Comparison of ENCODE assay signal across 15 mouse cellular contexts in genomic region chr15:13384815-13385214, GRCm38 (mm10).
DNase-seq lines count a peak whose midpoint lies in the region; ATAC-seq and TF ChIP-seq lines count a peak whose summit lies in the region.
"Had no signal": no experiment of that assay in that cellular context is flagged by ENCODE, and none has a peak within 500 bp of the region (broad histone marks: within the 10 kb centered on the region; RNA-seq: fewer than 3 reads in every experiment).

No protein-coding gene starts in this region.

- intact Hi-C loops in left cerebral cortex, postnatal 4 days (cut with DNase I), result no loop called here

- WGBS in forebrain, embryonic 11.5 days, result 42% methylated on average over 6 of the region's 6 CpGs
- 54% methylated on average over 6 of the region's 6 CpGs for WGBS in forebrain, embryonic 10.5 days
- 20% methylated on average over 6 of the region's 6 CpGs for WGBS in heart, postnatal 0 days
- 43% methylated on average over 6 of the region's 6 CpGs for WGBS in midbrain, embryonic 11.5 days
- 22% methylated on average over 6 of the region's 6 CpGs for whole genome bisulfite sequencing in midbrain, embryonic 13.5 days
- 13% methylated on average over 6 of the region's 6 CpGs for WGBS in forebrain, embryonic 14.5 days

- ATAC-seq in forebrain, embryonic 11.5 days (replicated peaks; ENCODE audit: low FRiP score), result peak; percentile 76
- peak; percentile 95 for ATAC-seq in heart, postnatal 0 days (ENCODE audit: insufficient read depth, low read depth)
- peak; percentile 73 for ATAC-seq in midbrain, embryonic 11.5 days (ENCODE audit: low FRiP score)
- ATAC-seq in midbrain, embryonic 13.5 days, result no peak
- peak; percentile 72 for ATAC-seq in forebrain, embryonic 14.5 days

- H3K36me3 ChIP-seq in forebrain, embryonic 11.5 days (ENCODE audit: control insufficient read depth, insufficient read depth, low read length), result no peaks in the 10 kb centered on the region
- no peaks in the 10 kb centered on the region for H3K36me3 ChIP-seq in forebrain, embryonic 10.5 days (replicated peaks)
- no peaks in the 10 kb centered on the region for H3K36me3 ChIP-seq in heart, postnatal 0 days (replicated peaks; ENCODE audit: control insufficient read depth, insufficient read depth, low read length)
- no peaks in the 10 kb centered on the region for H3K36me3 ChIP-seq in midbrain, embryonic 11.5 days (ENCODE audit: control insufficient read depth, insufficient read depth, low read length)
- no peaks in the 10 kb centered on the region for H3K36me3 ChIP-seq in midbrain, embryonic 13.5 days
- no peaks in the 10 kb centered on the region for H3K36me3 ChIP-seq in forebrain, embryonic 14.5 days (ENCODE audit: control insufficient read depth, insufficient read depth, low read length)
- H3K36me3 ChIP-seq: hindbrain, embryonic 15.5 days; neural tube, embryonic 13.5 days had no signal

- no peak overlapping the region for H3K27ac ChIP-seq in forebrain, embryonic 11.5 days (ENCODE audit: low read depth, low read length)
- H3K27ac ChIP-seq in forebrain, embryonic 10.5 days, result no peak overlapping the region
- no peak overlapping the region for H3K27ac ChIP-seq in heart, postnatal 0 days (ENCODE audit: low read depth)
- H3K27ac ChIP-seq in midbrain, embryonic 11.5 days (ENCODE audit: low read depth, low read length), result no peak overlapping the region
- H3K27ac ChIP-seq in midbrain, embryonic 13.5 days, result no peak overlapping the region
- no peak overlapping the region for H3K27ac ChIP-seq in forebrain, embryonic 14.5 days (ENCODE audit: low read depth, low read length)
- H3K27ac ChIP-seq: hindbrain, embryonic 15.5 days; neural tube, embryonic 13.5 days had no signal

- H3K4me1 ChIP-seq in forebrain, embryonic 11.5 days (replicated peaks; ENCODE audit: control insufficient read depth, insufficient read depth, low read length), result no peaks in the 10 kb centered on the region
- H3K4me1 ChIP-seq in forebrain, embryonic 10.5 days, result peaks cover 5% of the 10 kb centered on the region; the same call in 1 of the 2 replicates
- no peaks in the 10 kb centered on the region for H3K4me1 ChIP-seq in heart, postnatal 0 days (ENCODE audit: control insufficient read depth, insufficient read depth)
- no peaks in the 10 kb centered on the region for H3K4me1 ChIP-seq in midbrain, embryonic 11.5 days (ENCODE audit: control insufficient read depth, insufficient read depth, low read length)
- H3K4me1 ChIP-seq in midbrain, embryonic 13.5 days (replicated peaks), result 0 out of 2 replicates have a peak, but pooled peaks cover 2% of the 10 kb centered on the region
- H3K4me1 ChIP-seq in forebrain, embryonic 14.5 days (ENCODE audit: control insufficient read depth, insufficient read depth, low read length), result no peaks in the 10 kb centered on the region
- H3K4me1 ChIP-seq: hindbrain, embryonic 15.5 days; neural tube, embryonic 13.5 days had no signal

- no peak for TF ChIP-seq CTCF in heart, postnatal 0 days (IDR thresholded peaks at IDR 0.05; ENCODE audit: low read depth)

- DNase-seq in forebrain, embryonic 11.5 days (ENCODE audit: low spot score), result no peak
- DNase-seq in forebrain, embryonic 10.5 days (ENCODE audit: extremely low spot score, low spot score), result no peak
- peak; percentile 74 for DNase-seq in heart, postnatal 0 days (ENCODE audit: low spot score)
- no peak for DNase-seq in heart, adult 11 months
- peak; percentile 85 for DNase-seq in midbrain, embryonic 11.5 days (ENCODE audit: low spot score, missing footprints)
- DNase-seq in forebrain, embryonic 14.5 days (ENCODE audit: low spot score), result peak; percentile 33
- DNase-seq in left cerebral cortex, postnatal 4 days, result no peak
- DNase-seq: cerebellum, adult 11-12 months; cerebellum, postnatal 36 days; gastrocnemius, postnatal 25 days; kidney, adult 2 months; lung, postnatal 14 days had no signal

- no peaks in the 10 kb centered on the region for H3K27me3 ChIP-seq in forebrain, embryonic 11.5 days (ENCODE audit: control insufficient read depth, insufficient read depth, low read length)
- no peaks in the 10 kb centered on the region for H3K27me3 ChIP-seq in forebrain, embryonic 10.5 days (ENCODE audit: poor library complexity, severe bottlenecking)
- no peaks in the 10 kb centered on the region for H3K27me3 ChIP-seq in heart, postnatal 0 days (ENCODE audit: control insufficient read depth, insufficient read depth, low read length)
- H3K27me3 ChIP-seq in midbrain, embryonic 11.5 days (ENCODE audit: control insufficient read depth, insufficient read depth, low read length), result no peaks in the 10 kb centered on the region
- no peaks in the 10 kb centered on the region for H3K27me3 ChIP-seq in midbrain, embryonic 13.5 days
- no peaks in the 10 kb centered on the region for H3K27me3 ChIP-seq in forebrain, embryonic 14.5 days (replicated peaks; ENCODE audit: control insufficient read depth, insufficient read depth, low read length)
- H3K27me3 ChIP-seq: hindbrain, embryonic 15.5 days; neural tube, embryonic 13.5 days had no signal

- H3K4me2 ChIP-seq in forebrain, embryonic 11.5 days (ENCODE audit: low read depth, low read length, severe bottlenecking), result no peak overlapping the region
- H3K4me2 ChIP-seq in heart, postnatal 0 days (ENCODE audit: low read depth, low read length), result peak overlapping the region; percentile 23; the same call in 1 of the 2 replicates
- no peak overlapping the region for H3K4me2 ChIP-seq in midbrain, embryonic 11.5 days
- no peak overlapping the region for H3K4me2 ChIP-seq in midbrain, embryonic 13.5 days (replicated peaks)
- no peak overlapping the region for H3K4me2 ChIP-seq in forebrain, embryonic 14.5 days (ENCODE audit: low read length)
- H3K4me2 ChIP-seq: hindbrain, embryonic 15.5 days; neural tube, embryonic 13.5 days had no signal

- TF ChIP-seq EP300 in heart, postnatal 0 days (IDR thresholded peaks at IDR 0.05; ENCODE audit: low read depth), result no peak

- no peaks in the 10 kb centered on the region for H3K9me3 ChIP-seq in forebrain, embryonic 11.5 days (ENCODE audit: control insufficient read depth, low read length)
- H3K9me3 ChIP-seq in forebrain, embryonic 10.5 days, result peaks cover 3% of the 10 kb centered on the region
- no peaks in the 10 kb centered on the region for H3K9me3 ChIP-seq in heart, postnatal 0 days (replicated peaks; ENCODE audit: control insufficient read depth, low read length)
- H3K9me3 ChIP-seq in midbrain, embryonic 11.5 days (ENCODE audit: control insufficient read depth, low read length), result no peaks in the 10 kb centered on the region
- H3K9me3 ChIP-seq in midbrain, embryonic 13.5 days, result no peaks in the 10 kb centered on the region
- H3K9me3 ChIP-seq in forebrain, embryonic 14.5 days (replicated peaks; ENCODE audit: control insufficient read depth, low read length), result no peaks in the 10 kb centered on the region
- H3K9me3 ChIP-seq: hindbrain, embryonic 15.5 days had no signal

- no peak overlapping the region for H3K9ac ChIP-seq in forebrain, embryonic 11.5 days (ENCODE audit: low read length)
- no peak overlapping the region; the same call in 1 of the 2 replicates for H3K9ac ChIP-seq in heart, postnatal 0 days (replicated peaks; ENCODE audit: low read depth, low read length)
- H3K9ac ChIP-seq in midbrain, embryonic 11.5 days (ENCODE audit: low read length), result no peak overlapping the region
- no peak overlapping the region for H3K9ac ChIP-seq in midbrain, embryonic 13.5 days (replicated peaks)
- H3K9ac ChIP-seq in forebrain, embryonic 14.5 days (ENCODE audit: low read length), result no peak overlapping the region
- H3K9ac ChIP-seq: hindbrain, embryonic 15.5 days; neural tube, embryonic 13.5 days had no signal

- no peak overlapping the region for H3K4me3 ChIP-seq in forebrain, embryonic 11.5 days (ENCODE audit: low read depth, low read length)
- H3K4me3 ChIP-seq in forebrain, embryonic 10.5 days, result no peak overlapping the region
- H3K4me3 ChIP-seq in heart, postnatal 0 days (ENCODE audit: low read depth, low read length), result no peak overlapping the region
- H3K4me3 ChIP-seq in midbrain, embryonic 11.5 days (ENCODE audit: low read depth, low read length), result no peak overlapping the region
- H3K4me3 ChIP-seq in midbrain, embryonic 13.5 days (replicated peaks), result no peak overlapping the region
- no peak overlapping the region for H3K4me3 ChIP-seq in forebrain, embryonic 14.5 days (ENCODE audit: low read depth, low read length)
- H3K4me3 ChIP-seq: hindbrain, embryonic 15.5 days; neural tube, embryonic 13.5 days had no signal

Comparison
In these comparisons a context has a peak if more than half of its experiments do, and no peak if none do; other contexts are left out.
1. DNase-seq: peak in heart, postnatal 0 days (single experiment), midbrain, embryonic 11.5 days (single experiment) and forebrain, embryonic 14.5 days (single experiment); none in forebrain, embryonic 11.5 days (single experiment), forebrain, embryonic 10.5 days (single experiment), heart, adult 11 months (single experiment) and left cerebral cortex, postnatal 4 days (single experiment).